Mouse (Mus musculus) brain, embryonic 14.5 days (tissue): ENCODE measurements around the gene Edar.

ENCODE experiments used
- CTCF ChIP-seq: fragments of 200-500 bp; IDR thresholded peaks from 2 replicates; pipeline ENCODE4 v1.5.1; 2012; ENCODE audit warnings: inconsistent platforms, mild to moderate bottlenecking, moderate library complexity, borderline replicate concordance; ENCODE audit not compliant: insufficient read depth, insufficient read length; ENCODE audit errors: extremely low read depth
- POLR2A ChIP-seq: fragments of 200-500 bp; IDR thresholded peaks from 2 replicates; pipeline ENCODE4 v1.6.1; 2012; ENCODE audit warnings: mild to moderate bottlenecking, inconsistent platforms, borderline replicate concordance; ENCODE audit not compliant: poor library complexity, insufficient read depth, insufficient read length, severe bottlenecking; ENCODE audit errors: extremely low read depth

DNA sequence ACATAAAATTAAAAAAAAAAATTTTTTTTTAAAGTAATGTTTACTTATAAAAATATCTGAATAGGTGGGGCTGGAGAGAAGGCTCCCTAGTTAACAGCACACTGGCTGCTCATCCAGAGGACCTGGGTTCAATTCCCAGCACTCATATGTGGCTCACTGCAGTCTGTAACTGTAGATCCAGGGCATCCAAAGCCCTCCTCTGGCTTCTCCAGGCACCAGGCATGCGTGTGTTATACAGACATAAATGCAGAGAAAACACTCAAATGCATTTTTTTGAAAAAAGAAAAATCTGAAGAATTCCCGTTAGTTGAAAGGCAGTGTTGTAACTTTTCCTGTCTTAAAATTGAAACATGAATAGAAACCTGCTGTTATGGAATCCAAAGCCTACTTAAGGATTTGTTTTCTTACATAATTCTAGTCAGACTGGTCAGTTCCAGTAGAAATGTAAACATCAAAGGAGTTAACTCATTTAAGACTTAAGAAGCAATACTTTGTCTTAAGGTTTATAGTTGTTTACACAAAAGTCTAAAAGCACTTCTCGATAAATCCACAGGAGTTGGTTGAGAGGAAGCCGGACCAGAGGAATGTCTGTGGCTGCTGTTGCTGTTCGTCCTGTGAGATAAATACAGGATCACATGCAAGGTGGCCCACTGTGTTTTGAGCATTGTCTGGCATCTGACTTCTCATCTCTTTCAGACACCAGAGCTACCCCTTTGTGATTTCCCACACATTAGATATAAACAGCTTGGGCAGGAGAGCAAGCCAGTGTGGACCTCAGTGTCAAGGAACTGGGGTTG, 89.8 kb downstream of the Edar start:
- no peak for TF ChIP-seq POLR2A
- no peak for TF ChIP-seq CTCF
